Mouse (Mus musculus): ENCODE data around the gene Mettl7a3. TPM values are rescaled to one million over a fixed set of nuclear protein-coding genes. Genes with fewer than 3 reads are reported as not detected.
"Not testable (repeated sequence)": the region's sequence is repeated elsewhere in the genome, so short reads cannot be mapped to it uniquely, and the experiment has no call there.

The Mettl7a3 gene
- polyA plus RNA-seq, 1 experiment from 2014 or later = not detected

- H3K27ac ChIP-seq (ENCODE audit: low read depth, low read length) = no peak overlapping the region
- 82% methylated on average over 2 of the region's 2 CpGs for WGBS
- no peak overlapping the region; the same call in 1 of the 2 replicates for H3K4me2 ChIP-seq (replicated peaks; ENCODE audit: low read depth, low read length)
Observed at GRCm38 (mm10) chr15:100306201-100306600, 28.5 kb upstream of the Mettl7a3 start.

GRCm38 (mm10) chr15:100307438-100308096 is 27.2 kb upstream of the Mettl7a3 start:
- H3K27me3 ChIP-seq (ENCODE audit: control insufficient read depth, insufficient read depth, low read length); H3K4me1 ChIP-seq (ENCODE audit: control insufficient read depth, insufficient read depth, low read length); H3K9me3 ChIP-seq (ENCODE audit: control insufficient read depth, low read length); H3K4me3 ChIP-seq (ENCODE audit: low read length); H3K27ac ChIP-seq (ENCODE audit: low read depth, low read length); H3K9ac ChIP-seq (ENCODE audit: low read depth, low read length); H3K36me3 ChIP-seq (ENCODE audit: control insufficient read depth, insufficient read depth, low read length); H3K4me2 ChIP-seq (replicated peaks; ENCODE audit: low read depth, low read length): not testable (repeated sequence)
- 42% methylated on average over 11 of the region's 11 CpGs for WGBS
- ATAC-seq (ENCODE audit: low FRiP score, low TSS enrichment) = 0 out of 2 replicates have a peak, but pooled peaks have one; percentile 50

More at GRCm38 (mm10) chr15:100306201-100306600, 28.5 kb upstream of the Mettl7a3 start:
- no peak overlapping the region for H3K4me3 ChIP-seq (ENCODE audit: low read length)
- H3K36me3 ChIP-seq (ENCODE audit: control insufficient read depth, insufficient read depth, low read length) = no peaks in the 10 kb centered on the region
- H3K9ac ChIP-seq (ENCODE audit: low read depth, low read length) = no peak overlapping the region
- no peaks in the 10 kb centered on the region for H3K27me3 ChIP-seq (ENCODE audit: control insufficient read depth, insufficient read depth, low read length)
- ATAC-seq (ENCODE audit: low FRiP score, low TSS enrichment) = no peak
- H3K4me1 ChIP-seq (ENCODE audit: control insufficient read depth, insufficient read depth, low read length) = peaks cover 6% of the 10 kb centered on the region; the same call in 1 of the 2 replicates
- no peaks in the 10 kb centered on the region for H3K9me3 ChIP-seq (ENCODE audit: control insufficient read depth, low read length)

GRCm38 (mm10) chr15:100312346-100312745 is 22.4 kb upstream of the Mettl7a3 start:
- 75% methylated on average over 2 of the region's 2 CpGs for WGBS
- no peaks in the 10 kb centered on the region for H3K27me3 ChIP-seq (ENCODE audit: control insufficient read depth, insufficient read depth, low read length)

GRCm38 (mm10) chr15:100314448-100315145 is 20.1 kb upstream of the Mettl7a3 start:
- ATAC-seq (ENCODE audit: low FRiP score, low TSS enrichment) = no peak
- Histone ChIP-seq H3K27ac (ENCODE audit: low read depth, low read length) (no peak overlapping the region), H3K4me2 (replicated peaks; ENCODE audit: low read depth, low read length) (no peak overlapping the region), H3K4me3 (ENCODE audit: low read length) (no peak overlapping the region), H3K36me3 (ENCODE audit: control insufficient read depth, insufficient read depth, low read length) (0 out of 2 replicates have a peak, but pooled peaks cover 2% of the 10 kb centered on the region), H3K9me3 (ENCODE audit: control insufficient read depth, low read length) (no peaks in the 10 kb centered on the region), H3K4me1 (ENCODE audit: control insufficient read depth, insufficient read depth, low read length) (no peaks in the 10 kb centered on the region), H3K9ac (ENCODE audit: low read depth, low read length) (no peak overlapping the region), H3K27me3 (ENCODE audit: control insufficient read depth, insufficient read depth, low read length) (no peaks in the 10 kb centered on the region)
- 93% methylated on average over 5 of the region's 5 CpGs for WGBS

More at GRCm38 (mm10) chr15:100312346-100312745, 22.4 kb upstream of the Mettl7a3 start:
- 0 out of 2 replicates have a peak, but pooled peaks cover 2% of the 10 kb centered on the region for H3K36me3 ChIP-seq (ENCODE audit: control insufficient read depth, insufficient read depth, low read length)
- no peak for ATAC-seq (ENCODE audit: low FRiP score, low TSS enrichment)
- H3K4me3 ChIP-seq (ENCODE audit: low read length) = no peak overlapping the region
- no peaks in the 10 kb centered on the region for H3K4me1 ChIP-seq (ENCODE audit: control insufficient read depth, insufficient read depth, low read length)
- no peak overlapping the region for H3K27ac ChIP-seq (ENCODE audit: low read depth, low read length)
- no peak overlapping the region for H3K4me2 ChIP-seq (replicated peaks; ENCODE audit: low read depth, low read length)
- H3K9ac ChIP-seq (ENCODE audit: low read depth, low read length) = no peak overlapping the region
- H3K9me3 ChIP-seq (ENCODE audit: control insufficient read depth, low read length) = no peaks in the 10 kb centered on the region

- not testable (repeated sequence) for H3K9ac ChIP-seq (ENCODE audit: low read depth, low read length); H3K9me3 ChIP-seq (ENCODE audit: control insufficient read depth, low read length); ATAC-seq (ENCODE audit: low FRiP score, low TSS enrichment); H3K4me3 ChIP-seq (ENCODE audit: low read length); H3K4me2 ChIP-seq (replicated peaks; ENCODE audit: low read depth, low read length); H3K27me3 ChIP-seq (ENCODE audit: control insufficient read depth, insufficient read depth, low read length); H3K36me3 ChIP-seq (ENCODE audit: control insufficient read depth, insufficient read depth, low read length); H3K27ac ChIP-seq (ENCODE audit: low read depth, low read length); H3K4me1 ChIP-seq (ENCODE audit: control insufficient read depth, insufficient read depth, low read length)
- 64% methylated on average over 4 of the region's 4 CpGs for WGBS
Observed at GRCm38 (mm10) chr15:100318014-100318671, 16.6 kb upstream of the Mettl7a3 start.

- Histone ChIP-seq H3K4me3 (ENCODE audit: low read length) (no peak overlapping the region), H3K9me3 (ENCODE audit: control insufficient read depth, low read length) (no peaks in the 10 kb centered on the region), H3K4me1 (ENCODE audit: control insufficient read depth, insufficient read depth, low read length) (0 out of 2 replicates have a peak, but pooled peaks cover 5% of the 10 kb centered on the region), H3K27ac (ENCODE audit: low read depth, low read length) (no peak overlapping the region), H3K9ac (ENCODE audit: low read depth, low read length) (no peak overlapping the region), H3K4me2 (replicated peaks; ENCODE audit: low read depth, low read length) (no peak overlapping the region), H3K27me3 (ENCODE audit: control insufficient read depth, insufficient read depth, low read length) (no peaks in the 10 kb centered on the region), H3K36me3 (ENCODE audit: control insufficient read depth, insufficient read depth, low read length) (no peaks in the 10 kb centered on the region)
- no peak for ATAC-seq (ENCODE audit: low FRiP score, low TSS enrichment)
- WGBS = 78% methylated on average over 1 of the region's 1 CpGs
Observed at GRCm38 (mm10) chr15:100319884-100320283, 14.8 kb upstream of the Mettl7a3 start.

GRCm38 (mm10) chr15:100320295-100320905 is 14.3 kb upstream of the Mettl7a3 start:
- no peaks in the 10 kb centered on the region for H3K27me3 ChIP-seq (ENCODE audit: control insufficient read depth, insufficient read depth, low read length)
- 73% methylated on average over 9 of the region's 9 CpGs for WGBS
- ATAC-seq (ENCODE audit: low FRiP score, low TSS enrichment) = no peak
- H3K4me2 ChIP-seq (replicated peaks; ENCODE audit: low read depth, low read length) = no peak overlapping the region
- no peak overlapping the region for H3K9ac ChIP-seq (ENCODE audit: low read depth, low read length)
- H3K36me3 ChIP-seq (ENCODE audit: control insufficient read depth, insufficient read depth, low read length) = no peaks in the 10 kb centered on the region
- H3K27ac ChIP-seq (ENCODE audit: low read depth, low read length) = no peak overlapping the region
- H3K4me1 ChIP-seq (ENCODE audit: control insufficient read depth, insufficient read depth, low read length) = 0 out of 2 replicates have a peak, but pooled peaks cover 5% of the 10 kb centered on the region
- H3K4me3 ChIP-seq (ENCODE audit: low read length) = no peak overlapping the region
- H3K9me3 ChIP-seq (ENCODE audit: control insufficient read depth, low read length) = no peaks in the 10 kb centered on the region

GRCm38 (mm10) chr15:100321134-100321533 is 13.6 kb upstream of the Mettl7a3 start:
- Histone ChIP-seq H3K4me2 (replicated peaks; ENCODE audit: low read depth, low read length) (no peak overlapping the region), H3K27me3 (ENCODE audit: control insufficient read depth, insufficient read depth, low read length) (no peaks in the 10 kb centered on the region), H3K4me3 (ENCODE audit: low read length) (no peak overlapping the region), H3K36me3 (ENCODE audit: control insufficient read depth, insufficient read depth, low read length) (no peaks in the 10 kb centered on the region), H3K4me1 (ENCODE audit: control insufficient read depth, insufficient read depth, low read length) (0 out of 2 replicates have a peak, but pooled peaks cover 5% of the 10 kb centered on the region), H3K9ac (ENCODE audit: low read depth, low read length) (no peak overlapping the region), H3K27ac (ENCODE audit: low read depth, low read length) (no peak overlapping the region), H3K9me3 (ENCODE audit: control insufficient read depth, low read length) (no peaks in the 10 kb centered on the region)
- 50% methylated on average over 5 of the region's 5 CpGs for WGBS
- no peak for ATAC-seq (ENCODE audit: low FRiP score, low TSS enrichment)
